Mouse (Mus musculus) heart, embryonic 15.5 days (tissue): ENCODE data around the gene Tubgcp5. TPM values are rescaled to one million over a fixed set of nuclear protein-coding genes. Genes with fewer than 3 reads are reported as not detected.
A peak's percentile ranks its signal among the peaks of the same experiment; 100 is the strongest.
"Not testable (repeated sequence)": the region's sequence is repeated elsewhere in the genome, so short reads cannot be mapped to it uniquely, and the experiment has no call there.

Source experiments
- ATAC-seq: fragments of 200-750 bp; cut with Nextera tagmentation; replicated peaks from 2 replicates; pipeline ENCODE4 v1.8.0; 2017; ENCODE audit warnings: low read depth, moderate TSS enrichment; ENCODE audit not compliant: insufficient number of reproducible peaks, insufficient read depth, low FRiP score
- H3K27ac ChIP-seq: fragments of 300-500 bp; sonication (generic); 2 replicates; pipeline ENCODE4 v1.5.1; 2015; ENCODE audit warnings: mild to moderate bottlenecking, inconsistent platforms
- H3K27me3 ChIP-seq: fragments of 300-500 bp; sonication (generic); 2 replicates; pipeline ENCODE4 v1.6.1; 2015; ENCODE audit warnings: inconsistent platforms
- H3K36me3 ChIP-seq: fragments of 300-500 bp; sonication (generic); 2 replicates; pipeline ENCODE4 v1.6.1; 2015; ENCODE audit warnings: mild to moderate bottlenecking, inconsistent platforms
- H3K4me1 ChIP-seq: fragments of 300-500 bp; sonication (generic); replicated peaks from 2 replicates; pipeline ENCODE4 v1.6.1; 2015; ENCODE audit warnings: inconsistent platforms
- H3K4me2 ChIP-seq: fragments of 300-500 bp; sonication (generic); 2 replicates; pipeline ENCODE4 v1.6.1; 2015; ENCODE audit warnings: inconsistent platforms, mild to moderate bottlenecking, moderate library complexity
- H3K4me3 ChIP-seq: fragments of 300-500 bp; sonication (generic); 2 replicates; pipeline ENCODE4 v1.5.1; 2015; ENCODE audit warnings: mild to moderate bottlenecking, inconsistent platforms
- H3K9ac ChIP-seq: fragments of 300-500 bp; sonication (generic); 2 replicates; pipeline ENCODE4 v1.6.1; 2015; ENCODE audit warnings: mild to moderate bottlenecking, inconsistent platforms
- H3K9me3 ChIP-seq: fragments of 300-500 bp; sonication (generic); replicated peaks from 2 replicates; pipeline ENCODE4 v1.6.1; 2016; ENCODE audit warnings: inconsistent platforms
- WGBS: fragments of 180-500 bp; shearing (Covaris S2); methylation state at CpG from one replicate; pipeline ENCODE4 v1.1.7; 2015; ENCODE audit warnings: mixed read lengths; 5-methylcytosine and 5-hydroxymethylcytosine counted together
- polyA plus RNA-seq: library from polyadenylated mRNA; unstranded; fragments of >200 nt; fragmentation: Nextera tagmentation; extraction: Ambion mirVana; gene quantifications from 2 replicates; pipeline ENCODE4 v1.2.1, GENCODE M21; 2015

Gene Tubgcp5
- polyA plus RNA-seq = 15.7 and 19.9 TPM in 2 replicates

DNA sequence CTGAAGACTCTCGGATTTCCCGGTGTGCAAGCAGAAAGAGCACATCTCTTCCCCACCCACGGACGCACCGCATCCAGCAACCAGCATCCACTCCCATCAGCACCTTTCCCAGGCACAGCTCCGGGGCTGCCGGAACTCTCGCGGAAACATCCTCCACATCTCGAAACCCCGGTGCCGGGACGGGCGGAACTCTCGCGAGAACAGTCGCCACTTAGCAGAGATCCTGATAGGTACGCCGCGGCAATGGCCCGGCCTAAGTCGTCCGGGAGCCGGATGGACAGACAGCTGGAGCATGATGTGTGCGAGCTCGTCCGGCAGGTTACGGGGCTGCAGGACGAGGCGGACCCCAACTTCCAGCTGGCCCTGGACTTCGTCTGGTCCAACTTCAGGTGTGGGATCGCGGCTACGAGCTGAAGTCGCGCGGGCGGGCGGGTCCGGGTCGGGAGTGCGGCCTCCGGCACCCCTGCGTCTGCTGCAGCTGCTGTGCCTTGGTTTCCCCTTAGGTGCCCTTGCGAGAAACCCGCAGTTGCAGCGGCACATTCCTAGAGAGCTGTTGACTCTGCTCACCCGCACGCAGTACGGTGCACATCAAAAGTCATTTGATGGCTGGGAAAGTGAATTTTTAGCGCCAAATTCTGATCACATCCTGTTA, at the start of gene Tubgcp5:
Gene Tubgcp5 (plus strand): TSS at position 203 of the 652 bp plus-strand sequence.
- Histone ChIP-seq H3K4me1 (peaks cover 13% of the 10 kb centered on the region), H3K27me3 (no peaks in the 10 kb centered on the region), H3K36me3 (peaks cover 23% of the 10 kb centered on the region), H3K9me3 (no peaks in the 10 kb centered on the region), H3K9ac (peak within 1 kb of the TSS; percentile 79), H3K27ac (peak within 1 kb of the TSS; percentile 58), H3K4me2 (peak within 1 kb of the TSS; percentile 72), H3K4me3 (peak within 1 kb of the TSS; percentile 80)
- under 1% methylated on average over 51 of the region's 51 CpGs for WGBS
- ATAC-seq = peak; percentile 99

DNA sequence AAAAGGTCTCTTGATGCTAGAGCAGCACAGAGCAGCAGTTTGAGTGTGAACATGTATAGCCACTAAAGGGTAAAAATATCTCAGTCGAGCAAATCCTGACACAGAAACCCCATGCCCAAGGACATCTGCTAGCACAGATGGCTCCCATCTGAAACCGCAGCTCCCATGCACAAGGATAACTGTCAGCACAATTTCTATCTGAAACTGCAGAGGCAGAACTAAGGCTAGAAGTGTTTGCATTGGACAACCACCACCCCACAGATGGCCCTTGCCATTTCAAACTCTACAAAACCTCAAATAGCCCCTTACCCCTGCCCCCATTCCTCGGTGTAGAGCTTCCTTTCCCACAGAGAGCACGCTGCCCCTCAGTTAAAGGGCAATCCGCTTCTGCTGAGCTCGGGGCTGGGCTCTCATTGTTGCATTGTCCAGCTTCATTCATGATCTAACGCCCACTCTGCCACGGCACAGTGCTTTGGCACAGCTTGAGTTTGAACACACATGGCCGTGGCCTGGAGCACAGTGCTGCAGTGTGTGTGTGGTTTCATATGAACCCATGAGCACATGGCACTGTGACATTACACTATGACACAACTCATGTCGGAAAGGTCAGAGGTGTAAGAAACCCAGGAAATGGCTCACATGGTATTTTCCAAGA, 49.3 kb upstream of the Tubgcp5 start:
- Histone ChIP-seq H3K4me2 (no peak overlapping the region), H3K36me3 (no peaks in the 10 kb centered on the region), H3K9ac (no peak overlapping the region), H3K27ac (no peak overlapping the region), H3K9me3 (no peaks in the 10 kb centered on the region), H3K4me1 (no peaks in the 10 kb centered on the region), H3K4me3 (no peak overlapping the region), H3K27me3 (no peaks in the 10 kb centered on the region)
- ATAC-seq = no peak
- 68% methylated on average over 10 of the region's 10 CpGs for WGBS

GRCm38 (mm10) chr7:55750841-55751240, 43.1 kb upstream of the Tubgcp5 start:
- 62% methylated on average over 3 of the region's 3 CpGs for WGBS
- H3K27ac ChIP-seq = no peak overlapping the region
- ATAC-seq = no peak
- no peaks in the 10 kb centered on the region for H3K9me3 ChIP-seq
- H3K4me1 ChIP-seq = no peaks in the 10 kb centered on the region
- no peak overlapping the region for H3K9ac ChIP-seq
- no peaks in the 10 kb centered on the region for H3K27me3 ChIP-seq
- no peaks in the 10 kb centered on the region for H3K36me3 ChIP-seq
- no peak overlapping the region for H3K4me3 ChIP-seq
- no peak overlapping the region for H3K4me2 ChIP-seq

GRCm38 (mm10) chr7:55759346-55759745, 34.6 kb upstream of the Tubgcp5 start:
- H3K4me2 ChIP-seq = no peak overlapping the region
- no peak overlapping the region for H3K4me3 ChIP-seq
- no peaks in the 10 kb centered on the region for H3K36me3 ChIP-seq
- no peaks in the 10 kb centered on the region for H3K27me3 ChIP-seq
- H3K9me3 ChIP-seq = no peaks in the 10 kb centered on the region
- no peak for ATAC-seq
- no peak overlapping the region for H3K27ac ChIP-seq
- WGBS = 59% methylated on average over 3 of the region's 3 CpGs
- no peak overlapping the region for H3K9ac ChIP-seq
- no peaks in the 10 kb centered on the region for H3K4me1 ChIP-seq

- H3K36me3 ChIP-seq = no peaks in the 10 kb centered on the region
- 28% methylated on average over 3 of the region's 3 CpGs for WGBS
- ATAC-seq = no peak
- no peaks in the 10 kb centered on the region for H3K4me1 ChIP-seq
- no peak within 1 kb of the TSS for H3K4me3 ChIP-seq
- no peak within 1 kb of the TSS for H3K9ac ChIP-seq
- H3K9me3 ChIP-seq = no peaks in the 10 kb centered on the region
- no peak within 1 kb of the TSS for H3K4me2 ChIP-seq
- no peaks in the 10 kb centered on the region for H3K27me3 ChIP-seq
- H3K27ac ChIP-seq = no peak within 1 kb of the TSS
These were observed 26.0 kb upstream of the Tubgcp5 start, which contains the start of gene Siglech for GRCm38 (mm10) chr7:55767926-55768325. Gene Siglech (plus strand): TSS chr7:55768178.

- WGBS = 43% methylated on average over 4 of the region's 4 CpGs
- Histone ChIP-seq H3K4me3 (no peak overlapping the region), H3K27ac (no peak overlapping the region), H3K4me1 (no peaks in the 10 kb centered on the region), H3K9ac (no peak overlapping the region), H3K9me3 (no peaks in the 10 kb centered on the region), H3K27me3 (no peaks in the 10 kb centered on the region), H3K4me2 (no peak overlapping the region), H3K36me3 (no peaks in the 10 kb centered on the region)
- ATAC-seq = no peak
These were observed 13.9 kb upstream of the Tubgcp5 start for GRCm38 (mm10) chr7:55780011-55780410.

GRCm38 (mm10) chr7:55782493-55782892, 11.5 kb upstream of the Tubgcp5 start:
- no peak overlapping the region for H3K4me3 ChIP-seq
- H3K27me3 ChIP-seq = no peaks in the 10 kb centered on the region
- no peak overlapping the region for H3K4me2 ChIP-seq
- no peaks in the 10 kb centered on the region for H3K4me1 ChIP-seq
- no peak for ATAC-seq
- no peaks in the 10 kb centered on the region for H3K9me3 ChIP-seq
- no peak overlapping the region for H3K9ac ChIP-seq
- 45% methylated on average over 3 of the region's 3 CpGs for WGBS
- no peak overlapping the region for H3K27ac ChIP-seq
- no peaks in the 10 kb centered on the region for H3K36me3 ChIP-seq

GRCm38 (mm10) chr7:55784580-55784979, 9.4 kb upstream of the Tubgcp5 start:
- H3K4me3 ChIP-seq = no peak overlapping the region
- H3K9me3 ChIP-seq = no peaks in the 10 kb centered on the region
- H3K27ac ChIP-seq = no peak overlapping the region
- H3K4me1 ChIP-seq = no peaks in the 10 kb centered on the region
- no peak overlapping the region for H3K9ac ChIP-seq
- no peaks in the 10 kb centered on the region for H3K27me3 ChIP-seq
- H3K36me3 ChIP-seq = no peaks in the 10 kb centered on the region
- no peak overlapping the region for H3K4me2 ChIP-seq
- WGBS = 31% methylated on average over 3 of the region's 3 CpGs
- ATAC-seq = no peak

GRCm38 (mm10) chr7:55790586-55790985, 3.4 kb upstream of the Tubgcp5 start:
- not testable (repeated sequence) for H3K9me3 ChIP-seq, H3K4me2 ChIP-seq, H3K36me3 ChIP-seq, H3K9ac ChIP-seq, H3K27ac ChIP-seq, H3K27me3 ChIP-seq, H3K4me3 ChIP-seq, ATAC-seq
- WGBS = 44% methylated on average over 5 of the region's 5 CpGs
- peaks cover 13% of the 10 kb centered on the region for H3K4me1 ChIP-seq

- peaks cover 13% of the 10 kb centered on the region for H3K4me1 ChIP-seq
- no peak overlapping the region for H3K27ac ChIP-seq
- ATAC-seq = no peak
- H3K4me2 ChIP-seq = no peak overlapping the region
- WGBS = 72% methylated on average over 3 of the region's 3 CpGs
- H3K4me3 ChIP-seq = no peak overlapping the region
- peaks cover 9% of the 10 kb centered on the region for H3K36me3 ChIP-seq
- no peaks in the 10 kb centered on the region for H3K27me3 ChIP-seq
- H3K9me3 ChIP-seq = no peaks in the 10 kb centered on the region
- H3K9ac ChIP-seq = no peak overlapping the region
These were observed 1.7 kb upstream of the Tubgcp5 start for GRCm38 (mm10) chr7:55792280-55792679.

GRCm38 (mm10) chr7:55793236-55793951, 560 bp upstream of the Tubgcp5 start:
- H3K4me3 ChIP-seq = peak overlapping the region; percentile 80
- H3K9me3 ChIP-seq = no peaks in the 10 kb centered on the region
- ATAC-seq = no peak
- peak overlapping the region; percentile 79 for H3K9ac ChIP-seq
- H3K36me3 ChIP-seq = peaks cover 18% of the 10 kb centered on the region
- no peak overlapping the region for H3K27ac ChIP-seq
- H3K4me2 ChIP-seq = peak overlapping the region; percentile 72
- 36% methylated on average over 13 of the region's 13 CpGs for WGBS
- no peaks in the 10 kb centered on the region for H3K27me3 ChIP-seq
- peaks cover 13% of the 10 kb centered on the region for H3K4me1 ChIP-seq
